Mouse (Mus musculus): ENCODE data around the gene Pmel.
A peak's percentile ranks its signal among the peaks of the same experiment; 100 is the strongest.

Pmel gene

DNA sequence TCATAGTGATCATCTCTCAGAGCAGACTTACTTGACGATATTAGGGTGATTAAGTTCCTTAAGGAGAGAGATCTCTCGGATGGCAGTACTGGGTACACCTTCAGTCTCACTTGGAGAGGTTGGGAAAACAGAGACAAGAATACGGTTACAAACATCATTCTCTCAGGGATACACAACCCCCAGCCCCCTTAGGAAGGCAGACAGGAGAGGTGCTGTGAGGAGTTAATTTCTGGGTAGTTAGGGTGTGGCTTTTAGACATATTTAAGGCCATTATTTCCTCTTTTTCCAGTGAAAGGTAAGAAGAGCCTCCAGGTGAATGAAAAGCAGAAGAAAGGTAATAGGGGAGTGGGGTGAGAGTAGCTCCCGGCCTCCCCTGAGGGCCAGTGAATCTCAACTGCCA is at the start of gene Pmel:
Gene Pmel, plus strand, starts transcription at position 301 of the 400 bp plus-strand sequence.
- DNase-seq (ENCODE audit: extremely low read depth, low read depth, low spot score) = no peak

DNA sequence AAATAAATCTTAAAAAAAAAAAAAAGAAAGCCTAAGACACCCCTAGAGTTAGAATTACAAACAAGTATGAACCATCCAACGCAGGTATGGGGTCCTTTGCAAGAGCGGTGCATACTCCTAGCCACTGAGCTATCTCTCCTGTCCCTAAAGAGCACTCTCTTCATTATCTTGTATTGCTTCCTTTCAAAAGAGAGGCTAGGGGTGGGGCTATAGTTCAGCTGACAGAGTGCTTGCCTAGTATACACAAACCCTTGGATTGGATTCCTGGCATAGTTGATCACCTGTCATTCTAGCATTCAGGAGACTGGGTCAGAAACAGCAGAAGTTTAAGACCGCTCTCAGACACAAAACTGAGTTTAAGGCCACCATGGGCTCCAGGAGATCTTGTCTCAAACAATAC is 48.7 kb upstream of the Pmel start:
- DNase-seq (ENCODE audit: extremely low read depth, low read depth, low spot score) = no peak

DNA sequence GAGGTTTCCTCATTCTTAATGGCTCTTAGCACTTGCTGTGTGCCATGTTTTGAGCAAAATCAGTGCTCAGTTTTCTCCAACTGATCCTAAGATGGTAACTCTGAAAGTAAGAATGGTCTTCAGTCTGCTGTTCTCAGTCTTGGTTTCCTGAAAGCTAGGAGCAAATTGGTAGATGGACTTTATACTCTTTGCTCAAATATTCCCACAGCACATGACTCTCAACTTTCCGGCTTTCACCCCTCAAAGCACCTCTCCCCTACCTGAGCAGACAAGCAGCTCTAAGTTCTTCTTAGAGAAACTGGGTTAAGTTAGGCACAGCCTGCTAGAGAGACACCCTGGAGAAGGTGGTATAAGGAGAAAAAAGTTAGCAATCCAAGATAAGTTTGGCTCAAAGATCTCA is 47.3 kb upstream of the Pmel start:
- no peak for DNase-seq (ENCODE audit: extremely low read depth, low read depth, low spot score)

DNA sequence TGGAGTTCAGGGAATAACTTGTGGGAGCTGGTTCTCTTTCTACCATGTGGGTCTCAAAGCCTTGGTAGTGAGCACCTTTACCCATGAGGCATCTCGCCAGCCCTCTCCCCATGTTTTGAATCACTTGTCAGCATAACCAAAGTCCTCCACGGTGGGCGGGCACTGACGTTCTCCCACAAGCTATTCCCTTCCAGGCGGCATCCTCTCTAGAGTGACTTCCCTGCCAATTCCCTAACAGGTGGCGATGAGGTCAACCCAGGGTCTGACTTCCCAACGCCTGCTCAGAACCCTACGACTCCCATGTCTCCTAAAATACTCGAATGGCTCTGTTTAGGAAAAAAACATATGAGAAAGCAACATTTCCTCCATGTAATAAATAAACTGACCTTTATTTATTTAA is 46.2 kb upstream of the Pmel start:
- no peak for DNase-seq (ENCODE audit: extremely low read depth, low read depth, low spot score)

DNA sequence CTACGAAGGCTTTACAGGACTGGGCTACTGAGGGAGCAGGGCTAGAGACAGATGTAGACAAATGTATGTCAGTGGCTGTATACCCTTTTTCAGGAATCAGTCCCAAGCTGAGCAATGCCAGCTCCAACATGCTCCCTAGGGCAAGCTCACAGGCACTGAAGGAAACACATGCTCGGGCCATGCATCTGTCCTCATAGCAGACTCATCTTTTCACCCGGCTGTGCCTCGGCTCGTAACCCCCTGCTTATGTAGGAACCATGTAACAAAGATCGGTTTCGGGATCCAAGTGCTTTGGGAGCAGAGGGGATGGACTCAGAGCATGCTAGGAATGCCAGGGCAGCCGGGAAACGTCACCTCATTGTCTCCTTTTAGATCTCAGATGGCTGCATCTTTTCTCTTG is 44.5 kb upstream of the Pmel start:
- DNase-seq (ENCODE audit: extremely low read depth, low read depth, low spot score) = no peak

DNA sequence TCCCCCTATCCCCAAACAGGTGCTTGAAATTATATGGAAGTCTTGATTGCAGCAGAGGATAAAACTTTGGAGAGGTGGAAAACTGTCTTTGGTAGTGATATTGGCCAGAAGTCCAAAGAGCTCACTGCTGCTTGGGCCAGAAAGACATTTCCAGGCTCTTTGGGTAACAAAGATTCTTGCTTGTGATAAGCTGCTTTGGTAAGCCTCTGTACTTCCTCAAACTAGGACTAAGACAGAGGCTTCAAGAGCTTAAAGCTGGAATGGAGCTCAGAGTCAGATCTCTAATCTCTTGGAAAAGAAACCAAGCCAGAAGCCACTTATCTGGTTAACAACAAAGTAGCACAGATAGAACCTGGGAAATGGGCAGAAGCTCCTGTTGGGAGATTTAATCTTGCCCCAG is 41.5 kb upstream of the Pmel start:
- no peak for DNase-seq (ENCODE audit: extremely low read depth, low read depth, low spot score)

DNA sequence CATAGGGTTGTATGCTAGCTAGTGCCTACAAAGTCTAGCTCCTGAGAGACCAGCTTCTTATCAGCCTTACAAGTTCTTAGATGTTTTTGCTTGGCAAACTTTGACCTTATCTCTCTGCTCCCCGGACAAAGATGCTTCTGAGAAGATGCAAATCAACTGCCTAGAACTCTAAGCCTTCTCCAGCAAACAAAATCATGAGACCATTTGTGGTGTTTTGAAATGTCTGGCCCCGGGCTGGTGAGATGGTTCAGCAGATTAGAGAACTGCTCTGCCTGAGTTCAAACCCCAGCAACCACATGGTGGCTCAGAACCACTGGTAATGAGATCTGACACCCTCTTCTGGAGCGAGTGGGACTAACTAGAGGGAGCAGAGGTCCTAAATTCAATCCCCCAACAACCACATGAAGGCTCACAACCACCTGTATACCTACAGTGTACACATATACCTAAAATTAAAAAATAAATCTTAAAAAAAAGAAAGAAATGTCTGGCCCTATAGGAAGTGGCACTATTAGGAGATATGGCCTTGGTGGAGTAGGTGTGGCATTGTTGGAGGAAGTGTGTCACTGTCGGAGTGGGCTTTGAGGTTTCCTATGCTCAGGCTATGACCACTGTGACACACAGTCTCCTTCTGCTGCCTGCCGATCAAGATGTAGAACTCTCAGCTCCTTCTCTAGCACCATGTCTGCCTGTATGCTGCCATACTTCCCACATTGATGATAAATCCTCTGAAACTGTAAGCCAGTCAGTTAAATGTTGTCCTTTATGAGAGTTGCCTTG is 40.4 kb upstream of the Pmel start:
- DNase-seq (ENCODE audit: extremely low read depth, low read depth, low spot score) = no peak

DNA sequence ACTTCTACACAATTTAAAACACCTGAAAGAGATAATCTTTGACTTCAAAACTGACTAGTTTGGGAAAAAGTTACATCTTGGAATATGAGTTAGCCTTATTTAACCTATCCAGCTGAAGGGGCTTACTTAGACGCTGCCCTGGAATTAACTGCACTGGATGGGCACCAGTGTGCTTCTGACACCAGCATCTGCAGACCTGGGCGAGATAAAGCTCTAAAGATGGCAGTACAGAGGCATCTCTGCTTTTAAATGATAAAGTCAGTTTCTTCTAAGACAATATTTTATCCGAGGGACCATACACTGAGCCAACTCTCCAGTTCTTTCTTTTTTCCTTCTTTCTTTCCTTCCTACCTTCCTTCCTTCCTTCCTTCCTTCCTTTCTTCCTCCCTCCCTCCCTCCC is 39.2 kb upstream of the Pmel start:
- DNase-seq (ENCODE audit: extremely low read depth, low read depth, low spot score) = no peak

DNA sequence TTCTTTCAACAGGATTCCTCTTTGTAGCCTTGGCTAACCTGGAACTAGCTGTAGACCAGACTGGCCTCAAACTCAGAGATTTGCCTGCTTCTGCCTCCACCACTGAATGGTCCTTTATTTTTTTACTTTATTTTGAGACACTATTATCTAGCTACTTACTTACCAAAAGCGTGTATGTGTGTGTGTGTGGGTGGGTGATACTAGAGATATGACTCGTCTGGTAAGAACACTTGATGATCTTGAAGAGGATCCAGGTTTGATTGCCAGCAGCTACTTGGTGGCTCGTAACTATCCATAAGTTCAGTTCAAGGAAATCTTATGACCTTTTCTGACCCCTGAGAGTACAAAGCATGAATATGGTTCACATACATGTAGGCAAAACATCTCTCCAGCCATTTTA is 38.7 kb upstream of the Pmel start:
- DNase-seq (ENCODE audit: extremely low read depth, low read depth, low spot score) = no peak

DNA sequence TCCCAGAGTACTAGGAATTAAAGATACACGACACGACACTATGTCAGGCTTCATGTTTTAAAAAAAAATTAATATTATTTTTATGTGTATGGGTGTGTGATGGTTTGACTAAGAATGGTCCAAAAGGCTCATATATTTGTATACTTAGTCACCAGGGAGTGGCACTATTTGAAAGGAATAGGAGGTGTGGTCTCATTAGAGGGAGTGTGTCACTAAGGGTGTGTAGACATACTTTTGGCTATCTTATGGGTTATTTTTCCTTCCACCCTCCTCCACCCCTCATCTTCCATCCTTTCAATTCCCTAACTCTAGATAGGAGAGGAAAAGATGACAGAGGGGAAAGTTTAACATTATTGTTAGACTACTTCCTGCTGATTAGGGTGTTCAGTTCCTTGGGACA is 38.2 kb upstream of the Pmel start:
- DNase-seq (ENCODE audit: extremely low read depth, low read depth, low spot score) = no peak

DNA sequence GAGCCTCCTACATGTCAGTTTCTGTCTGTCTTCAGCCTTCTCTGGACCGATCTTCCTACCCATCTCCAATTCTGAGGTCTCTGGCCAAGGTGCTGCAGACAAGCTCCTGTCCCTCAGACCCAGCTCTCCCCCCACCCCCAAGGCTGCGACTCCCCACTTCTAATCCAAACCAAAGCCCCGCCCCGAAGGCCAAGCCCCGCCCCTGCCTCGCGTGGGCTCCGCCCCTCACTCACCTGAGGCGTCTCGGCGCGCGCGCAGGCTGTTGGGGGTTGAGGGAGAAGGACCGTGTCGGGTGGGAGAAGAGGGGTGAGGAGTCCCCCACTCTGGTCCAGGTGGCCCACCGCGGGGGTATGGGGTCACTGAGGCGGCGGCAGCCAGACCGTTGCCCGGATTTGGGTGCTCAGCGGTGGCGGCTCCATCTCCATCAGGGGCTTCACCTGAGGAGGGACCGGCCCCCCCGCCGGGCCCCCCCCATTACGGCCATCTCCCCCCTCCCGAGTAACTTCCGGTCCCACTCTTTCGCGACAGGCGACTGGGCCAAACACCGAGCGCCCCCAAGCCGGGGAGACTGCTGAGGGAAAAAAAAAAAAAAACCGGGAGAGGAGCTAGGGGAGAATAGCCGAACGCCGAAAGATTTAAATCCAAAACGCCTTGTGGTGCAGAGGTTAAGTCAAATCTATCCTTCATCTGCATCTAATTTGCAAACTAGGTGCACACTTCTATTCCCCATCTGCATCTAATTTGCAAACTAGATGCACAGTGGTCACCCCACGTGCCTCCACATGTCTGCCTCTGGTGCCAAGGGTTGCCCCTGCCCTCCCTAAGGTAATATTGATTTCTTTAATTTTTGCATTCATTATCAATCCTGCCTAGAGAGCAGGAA is 35.0 kb upstream of the Pmel start:
- no peak for DNase-seq (ENCODE audit: extremely low read depth, low read depth, low spot score)

DNA sequence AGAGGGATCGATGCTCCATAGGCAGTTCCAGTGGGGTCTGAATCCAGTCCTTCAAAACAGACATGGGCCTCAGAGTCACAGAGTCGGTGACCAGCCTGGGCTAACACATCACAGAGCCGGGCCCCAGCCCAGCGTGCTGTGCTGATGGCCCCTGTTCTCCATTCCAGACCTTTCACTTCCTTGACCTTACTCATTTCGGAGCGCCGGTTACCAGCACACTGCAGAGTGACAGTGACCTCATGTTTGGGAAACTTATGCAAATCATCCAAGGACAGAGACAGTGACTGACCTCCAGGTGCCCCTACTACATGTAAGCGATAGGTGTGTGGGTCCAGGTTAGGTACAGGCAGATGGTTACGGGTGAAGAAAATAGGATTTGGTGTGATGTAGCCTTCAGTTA is 32.8 kb upstream of the Pmel start:
- no peak for DNase-seq (ENCODE audit: extremely low read depth, low read depth, low spot score)

DNA sequence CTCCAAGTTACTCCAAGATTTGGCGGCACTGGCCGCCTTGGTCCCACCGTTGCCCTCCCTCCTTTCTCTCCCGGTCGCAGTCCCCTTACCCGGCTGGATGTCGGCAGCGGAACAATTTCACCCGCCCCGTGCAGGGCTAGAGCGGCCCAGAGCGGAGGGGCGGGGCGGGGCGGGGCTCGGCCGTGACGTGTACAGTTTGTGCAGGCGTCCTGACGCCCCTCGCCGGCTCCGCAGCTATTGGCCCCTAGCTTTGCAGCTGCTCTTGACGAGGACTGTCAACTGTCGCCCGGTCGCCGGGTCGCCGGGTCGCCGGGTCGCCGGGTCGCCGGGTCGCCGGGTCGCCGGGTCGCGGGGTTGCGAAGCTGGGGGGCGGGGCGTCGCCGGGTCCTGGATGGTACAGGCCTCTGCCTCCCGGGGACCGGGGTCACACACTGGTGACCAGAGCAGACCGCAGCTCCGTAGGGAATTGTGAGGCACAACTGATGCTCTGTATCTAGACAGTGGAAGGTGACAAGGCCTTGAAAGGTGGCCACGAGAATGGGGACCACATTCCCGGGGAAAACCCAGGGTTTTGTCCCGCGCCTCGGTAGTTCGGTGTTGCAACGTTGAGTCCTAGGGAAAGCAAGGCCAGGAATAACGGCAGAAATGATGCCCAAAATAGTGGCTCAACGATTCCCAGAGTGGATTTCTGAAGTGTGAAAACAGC is 30.1 kb upstream of the Pmel start, which contains the start of gene Suox:
Gene Suox, minus strand, starts transcription at position 311 of the 706 bp plus-strand sequence.
- DNase-seq (ENCODE audit: extremely low read depth, low read depth, low spot score) = no peak

DNA sequence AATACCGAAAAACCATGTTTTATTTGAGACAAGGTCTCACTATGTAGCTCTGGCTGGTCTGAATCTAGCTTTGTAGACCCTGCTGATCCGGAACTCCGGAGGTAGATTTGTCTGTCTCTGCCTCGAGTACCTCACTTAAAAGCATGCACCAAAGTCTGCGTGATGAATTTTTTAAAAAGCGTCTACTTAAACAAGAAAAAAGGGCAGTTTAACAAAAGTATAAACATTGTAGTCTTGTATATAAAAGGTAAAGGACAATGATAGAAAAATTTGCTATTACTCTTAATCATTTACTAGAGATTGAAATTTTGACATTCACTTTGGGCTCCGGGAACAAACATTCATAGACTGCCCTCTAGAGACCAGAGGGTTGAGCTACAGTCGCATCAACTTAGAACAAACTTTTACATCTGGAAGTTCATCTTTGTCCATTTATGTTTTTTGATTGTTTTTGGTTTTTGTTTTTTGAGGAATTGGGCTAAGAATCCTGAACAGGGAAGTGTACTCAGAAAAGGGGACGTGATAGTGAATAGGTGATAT is 29.5 kb upstream of the Pmel start:
- no peak for DNase-seq (ENCODE audit: extremely low read depth, low read depth, low spot score)

DNA sequence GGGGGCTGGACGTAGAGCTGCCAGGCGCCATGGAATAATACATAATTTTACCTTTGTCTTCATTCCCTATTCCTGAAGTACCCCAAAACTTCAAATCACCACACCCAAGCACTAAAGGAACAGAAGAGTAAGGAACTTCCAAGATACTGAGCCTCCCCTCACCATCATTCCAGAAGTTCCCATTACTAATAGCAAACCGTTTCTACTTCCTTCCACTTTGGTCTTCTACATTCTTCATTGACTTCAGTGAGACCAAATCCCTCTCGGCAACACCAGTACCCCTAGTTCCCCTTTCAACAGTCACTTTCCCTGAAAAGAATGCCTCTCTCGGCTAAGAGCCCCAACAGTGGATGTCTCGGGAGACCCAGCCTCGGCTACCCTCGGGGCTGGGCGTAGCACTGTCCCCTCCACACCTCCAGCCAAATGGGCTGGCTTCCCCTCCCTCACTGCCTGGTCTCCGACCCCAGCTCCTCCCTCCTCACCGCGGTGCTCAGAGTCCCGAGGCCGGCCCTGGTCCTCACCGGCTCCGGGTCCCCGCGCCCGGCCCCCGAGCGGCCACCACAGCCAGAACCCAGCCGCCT is 8.5 kb upstream of the Pmel start:
- no peak for DNase-seq (ENCODE audit: extremely low read depth, low read depth, low spot score)

DNA sequence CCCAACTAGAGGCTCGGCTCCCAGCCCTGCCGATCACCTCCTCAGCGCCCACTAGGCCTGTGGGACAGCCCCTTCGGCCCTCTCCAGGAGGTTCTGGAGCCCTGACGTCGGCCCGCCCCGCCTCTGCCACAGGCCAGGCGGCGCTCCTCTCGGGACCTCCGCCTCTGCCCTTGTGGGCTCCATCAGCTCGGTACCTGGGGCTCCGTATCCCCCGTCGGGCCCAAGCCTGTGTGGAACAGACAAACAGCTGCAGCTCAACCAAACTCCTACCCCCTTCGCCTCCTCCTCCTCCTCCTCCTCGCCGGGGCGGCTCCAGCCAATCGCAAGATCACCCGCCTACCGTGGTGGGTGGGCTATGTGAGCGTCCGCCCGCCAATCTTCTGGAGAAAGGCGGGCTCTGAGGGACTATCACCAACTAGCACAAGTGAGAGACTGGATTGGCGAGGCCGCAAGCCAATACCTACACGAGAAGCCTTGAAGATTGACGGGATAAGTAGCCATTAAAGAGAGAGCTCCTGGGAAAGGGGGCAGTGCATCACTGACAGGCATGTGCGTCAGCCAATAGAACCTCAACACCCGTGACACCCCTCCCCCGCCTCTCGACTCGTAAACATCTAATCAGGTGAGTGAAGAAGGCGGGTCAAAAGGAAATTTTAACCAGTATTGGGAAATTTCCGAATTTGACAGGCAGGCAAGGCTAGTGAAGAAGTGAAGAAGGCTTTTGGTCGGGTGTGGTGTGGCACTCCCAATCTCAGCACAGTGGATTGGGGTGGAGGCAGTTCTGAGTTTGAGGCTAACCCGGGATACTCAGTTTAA is 7.8 kb upstream of the Pmel start, which contains the start of gene Rab5b:
Gene Rab5b, minus strand, starts transcription at position 273 of the 816 bp plus-strand sequence.
- peak; percentile 100 for DNase-seq (ENCODE audit: extremely low read depth, low read depth, low spot score)

DNA sequence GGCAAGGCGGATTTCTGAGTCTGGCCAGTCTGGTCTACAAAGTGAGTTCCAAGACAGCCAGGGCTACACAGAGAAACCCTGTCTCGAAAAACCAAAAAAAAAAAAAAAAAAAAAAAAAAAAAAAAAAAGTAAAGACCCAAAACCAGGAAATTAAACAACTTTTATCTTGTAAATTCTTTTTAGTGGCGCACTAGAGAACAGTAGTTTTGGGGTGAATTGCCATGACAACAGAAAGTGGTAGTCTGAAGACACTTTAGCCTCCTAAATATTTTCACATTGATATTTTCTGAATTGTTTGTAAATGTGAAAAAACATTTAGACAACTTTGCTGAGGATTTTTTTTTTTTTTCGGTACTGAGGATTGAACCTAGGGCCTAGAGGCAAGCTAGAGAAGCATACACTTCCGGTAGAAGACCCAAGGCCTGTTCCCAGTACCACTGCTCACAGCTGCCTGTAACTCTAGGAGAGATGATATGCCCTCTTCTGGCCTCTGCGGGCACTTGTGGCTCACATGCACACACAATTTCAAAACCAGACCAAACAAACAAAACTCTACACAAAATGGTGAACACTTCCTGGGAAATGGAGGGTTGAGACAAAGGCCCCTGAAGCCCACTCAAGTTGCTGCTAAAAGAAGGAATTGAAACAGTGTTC is 6.8 kb upstream of the Pmel start:
- no peak for DNase-seq (ENCODE audit: extremely low read depth, low read depth, low spot score)

DNA sequence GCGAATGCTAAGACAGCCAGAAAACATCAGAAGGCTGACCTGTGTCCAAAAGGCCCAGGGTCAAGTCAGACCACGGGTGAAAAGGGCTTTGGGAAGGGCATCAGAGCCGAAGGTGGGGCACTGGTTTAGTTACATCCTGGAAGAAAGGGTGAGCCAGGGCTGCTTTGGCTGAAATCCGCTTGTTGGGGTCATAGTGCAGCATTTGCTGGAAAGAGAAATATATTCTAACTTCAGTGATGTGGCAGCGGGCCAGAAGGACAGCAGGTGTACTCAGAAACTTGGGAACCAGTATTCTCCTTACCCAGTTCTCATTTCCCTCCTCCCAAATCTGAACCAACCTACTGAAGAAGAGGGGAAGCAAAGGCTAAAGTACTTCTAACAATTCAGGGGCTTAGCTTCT is 5.0 kb upstream of the Pmel start:
- no peak for DNase-seq (ENCODE audit: extremely low read depth, low read depth, low spot score)

DNA sequence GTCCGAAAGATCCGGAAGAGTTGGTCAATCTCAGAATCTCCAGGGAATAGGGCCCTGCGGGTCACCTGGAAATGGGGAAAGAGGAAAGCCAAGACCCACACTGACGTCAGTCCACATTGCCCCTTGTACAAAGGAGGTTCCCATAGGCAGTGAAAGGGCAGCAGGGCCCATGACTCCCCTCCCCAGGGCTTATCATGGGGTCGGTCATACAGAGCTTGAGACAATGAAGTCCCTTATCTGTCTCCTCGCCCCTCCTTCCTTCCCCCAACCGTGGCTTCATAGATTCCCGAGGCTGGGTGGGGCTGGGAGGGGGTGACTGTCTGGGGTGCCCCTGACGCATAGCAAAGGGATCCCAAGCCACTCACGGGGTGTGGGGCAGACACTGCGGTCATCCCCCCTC is 4.4 kb upstream of the Pmel start:
- DNase-seq (ENCODE audit: extremely low read depth, low read depth, low spot score) = no peak

DNA sequence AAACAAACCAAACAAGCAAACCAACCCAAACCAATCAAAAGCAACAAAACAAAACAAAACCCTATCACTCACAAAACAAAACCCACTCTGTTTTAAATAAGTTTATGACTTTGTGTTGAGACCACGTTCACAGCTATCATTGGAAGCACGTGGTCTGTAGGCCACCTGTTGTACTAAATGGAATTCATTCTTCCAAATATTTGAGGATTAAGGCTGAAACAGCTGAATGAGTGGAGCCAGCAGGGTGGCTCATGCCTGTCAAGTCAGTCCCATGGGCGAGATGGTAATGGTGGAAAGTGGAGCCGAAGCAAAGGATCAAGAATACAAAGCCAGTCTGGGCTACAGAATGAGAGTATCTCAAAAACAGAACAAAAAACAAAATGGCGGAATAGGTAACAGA is 3.3 kb upstream of the Pmel start:
- no peak for DNase-seq (ENCODE audit: extremely low read depth, low read depth, low spot score)
